19 mouse cellular contexts compared by ENCODE assay signal in genomic region chr2:14518237-14518636, GRCm38 (mm10).
"Had no signal": no experiment of that assay in that cellular context is flagged by ENCODE, and none has a peak within 500 bp of the region (broad histone marks: within the 10 kb centered on the region; RNA-seq: fewer than 3 reads in every experiment).

No protein-coding gene starts in this region.

- H3K9me3 ChIP-seq: neural tube, embryonic 15.5 days had no signal

- H3K4me2 ChIP-seq: lung, embryonic 14.5 days; midbrain, embryonic 12.5 days; neural tube, embryonic 13.5 days; neural tube, embryonic 15.5 days had no signal

- H3K36me3 ChIP-seq: midbrain, embryonic 10.5 days; midbrain, embryonic 12.5 days; neural tube, embryonic 13.5 days; neural tube, embryonic 15.5 days had no signal

- H3K4me1 ChIP-seq: midbrain, embryonic 10.5 days; midbrain, embryonic 12.5 days; neural tube, embryonic 13.5 days; neural tube, embryonic 15.5 days had no signal

- H3K9ac ChIP-seq: lung, embryonic 14.5 days; midbrain, embryonic 12.5 days; neural tube, embryonic 13.5 days; neural tube, embryonic 15.5 days had no signal

- ATAC-seq: midbrain, embryonic 16.5 days had no signal

- H3K4me3 ChIP-seq: midbrain, embryonic 10.5 days; midbrain, embryonic 12.5 days; myocyte; neural tube, embryonic 13.5 days; neural tube, embryonic 15.5 days had no signal

- H3K27ac ChIP-seq: midbrain, embryonic 10.5 days; midbrain, embryonic 12.5 days; neural tube, embryonic 13.5 days; neural tube, embryonic 15.5 days had no signal

- H3K27me3 ChIP-seq: midbrain, embryonic 12.5 days; neural tube, embryonic 13.5 days; neural tube, embryonic 15.5 days had no signal

- DNase-seq: lung, adult 18-20 months; lung, embryonic 14.5 days; lung, postnatal 10 days; lung, postnatal 4 days; midbrain, embryonic 14.5 days; retina, postnatal 1 day; right cerebral cortex, adult 18-20 months; right cerebral cortex, postnatal 25 days; right cerebral cortex, postnatal 4 days; spleen, adult 18-20 months; thymus, adult 18-20 months; thymus, postnatal 14 days; thymus, postnatal 36 days had no signal
